Mouse (Mus musculus) midbrain, embryonic 14.5 days (tissue): ENCODE results near the gene Gm7075. TPM values are rescaled to one million over a fixed set of nuclear protein-coding genes. Genes with fewer than 3 reads are reported as not detected.
"Not testable (repeated sequence)": the region's sequence is repeated elsewhere in the genome, so short reads cannot be mapped to it uniquely, and the experiment has no call there.

Experiments used
- ATAC-seq: fragments of 200-750 bp; cut with Nextera tagmentation; 2 replicates; pipeline ENCODE4 v1.8.0; 2017; ENCODE audit warnings: moderate number of reproducible peaks, moderate library complexity; ENCODE audit not compliant: low FRiP score, low TSS enrichment
- DNase-seq: peaks from one replicate; pipeline ENCODE4 v3.0.0-alpha.2; 2015
- H3K27ac ChIP-seq: fragments of 300-500 bp; sonication (generic); replicated peaks from 2 replicates; pipeline ENCODE4 v1.5.1; 2014; ENCODE audit warnings: mild to moderate bottlenecking, low read depth, low read length, moderate library complexity
- H3K27me3 ChIP-seq: fragments of 300-500 bp; sonication (generic); 2 replicates; pipeline ENCODE4 v1.6.1; 2014; ENCODE audit warnings: low read length, control low read depth, mixed read lengths; ENCODE audit not compliant: control insufficient read depth, insufficient read depth
- H3K36me3 ChIP-seq: fragments of 300-500 bp; sonication (generic); 2 replicates; pipeline ENCODE4 v1.6.1; 2014; ENCODE audit warnings: low read length, control low read depth; ENCODE audit not compliant: control insufficient read depth, insufficient read depth
- H3K4me1 ChIP-seq: fragments of 300-500 bp; sonication (generic); 2 replicates; pipeline ENCODE4 v1.6.1; 2014; ENCODE audit warnings: mild to moderate bottlenecking, antibody characterized with exemption, low read length, control low read depth; ENCODE audit not compliant: control insufficient read depth, insufficient read depth
- H3K4me2 ChIP-seq: fragments of 300-500 bp; sonication (generic); 2 replicates; pipeline ENCODE4 v1.6.1; 2014; ENCODE audit warnings: mild to moderate bottlenecking, low read length, moderate library complexity
- H3K4me3 ChIP-seq: fragments of 300-500 bp; sonication (generic); replicated peaks from 2 replicates; pipeline ENCODE4 v1.5.1; 2014; ENCODE audit warnings: low read depth, low read length
- H3K9ac ChIP-seq: fragments of 300-500 bp; sonication (generic); replicated peaks from 2 replicates; pipeline ENCODE4 v1.6.1; 2014; ENCODE audit warnings: mild to moderate bottlenecking, low read length, moderate library complexity
- H3K9me3 ChIP-seq: fragments of 300-500 bp; sonication (generic); 2 replicates; pipeline ENCODE4 v1.6.1; 2016; ENCODE audit warnings: low read length, control low read depth, mixed read lengths; ENCODE audit not compliant: control insufficient read depth
- WGBS: fragments of 180-500 bp; shearing (Covaris S2); extraction: QIAGEN DNeasy Blood & Tissue Kit; methylation state at CpG from one replicate; pipeline ENCODE4 v1.1.7; 2014; 5-methylcytosine and 5-hydroxymethylcytosine counted together
- polyA plus RNA-seq: library from polyadenylated mRNA; unstranded; fragments of >200 nt; fragmentation: Nextera tagmentation; extraction: Ambion mirVana; gene quantifications from 2 replicates; pipeline ENCODE4 v1.2.1, GENCODE M21; 2014

Gm7075 gene
- not detected in 2 replicates for polyA plus RNA-seq

- no peaks in the 10 kb centered on the region for H3K4me1 ChIP-seq
- H3K4me3 ChIP-seq: no peak within 1 kb of the TSS
- no peaks in the 10 kb centered on the region for H3K36me3 ChIP-seq
- no peak within 1 kb of the TSS for H3K9ac ChIP-seq
- H3K27ac ChIP-seq: no peak within 1 kb of the TSS
- H3K9me3 ChIP-seq: no peaks in the 10 kb centered on the region
- 92% methylated on average over 18 of the region's 18 CpGs for WGBS
- no peak for ATAC-seq
- no peaks in the 10 kb centered on the region for H3K27me3 ChIP-seq
- DNase-seq: peak; percentile 19
- H3K4me2 ChIP-seq: no peak within 1 kb of the TSS
Measured at GRCm38 (mm10) chr10:63421739-63422735, at the start of gene Gm7075. Gene Gm7075, minus strand, starts transcription at chr10:63421789.

- no peaks in the 10 kb centered on the region for H3K4me1 ChIP-seq
- no peaks in the 10 kb centered on the region for H3K9me3 ChIP-seq
- no peak for ATAC-seq
- 58% methylated on average over 5 of the region's 5 CpGs for WGBS
- no peak overlapping the region for H3K4me2 ChIP-seq
- no peaks in the 10 kb centered on the region for H3K27me3 ChIP-seq
- H3K4me3 ChIP-seq: no peak overlapping the region
- H3K27ac ChIP-seq: no peak overlapping the region
- DNase-seq: no peak
- no peaks in the 10 kb centered on the region for H3K36me3 ChIP-seq
- no peak overlapping the region for H3K9ac ChIP-seq
Measured at GRCm38 (mm10) chr10:63460935-63461334, 39.3 kb upstream of the Gm7075 start.

GRCm38 (mm10) chr10:63457292-63458128 is 35.9 kb upstream of the Gm7075 start:
- no peaks in the 10 kb centered on the region for H3K27me3 ChIP-seq
- no peak for ATAC-seq
- no peak overlapping the region for H3K4me3 ChIP-seq
- no peak overlapping the region for H3K27ac ChIP-seq
- H3K9ac ChIP-seq: no peak overlapping the region
- WGBS: 88% methylated on average over 17 of the region's 17 CpGs
- no peak overlapping the region for H3K4me2 ChIP-seq
- no peaks in the 10 kb centered on the region for H3K9me3 ChIP-seq
- no peaks in the 10 kb centered on the region for H3K36me3 ChIP-seq
- H3K4me1 ChIP-seq: no peaks in the 10 kb centered on the region
- no peak for DNase-seq

GRCm38 (mm10) chr10:63455110-63455878 is 33.7 kb upstream of the Gm7075 start:
- Histone ChIP-seq H3K9me3 (no peaks in the 10 kb centered on the region), H3K27ac (0 out of 2 replicates have a peak overlapping the region, but pooled peaks have one; percentile 20), H3K4me3 (no peak overlapping the region), H3K4me1 (no peaks in the 10 kb centered on the region), H3K27me3 (no peaks in the 10 kb centered on the region), H3K36me3 (no peaks in the 10 kb centered on the region), H3K9ac (no peak overlapping the region), H3K4me2 (no peak overlapping the region)
- peak; percentile 72 for DNase-seq
- ATAC-seq: peak; percentile 57
- WGBS: 31% methylated on average over 8 of the region's 8 CpGs

- Histone ChIP-seq H3K4me1 (no peaks in the 10 kb centered on the region), H3K27ac (no peak overlapping the region), H3K9ac (no peak overlapping the region), H3K4me3 (no peak overlapping the region), H3K27me3 (no peaks in the 10 kb centered on the region), H3K9me3 (no peaks in the 10 kb centered on the region), H3K36me3 (no peaks in the 10 kb centered on the region), H3K4me2 (no peak overlapping the region)
- ATAC-seq (no peak), DNase-seq (no peak)
- WGBS: 92% methylated on average over 4 of the region's 4 CpGs
Measured at GRCm38 (mm10) chr10:63453926-63454325, 32.3 kb upstream of the Gm7075 start.

GRCm38 (mm10) chr10:63444602-63445387 is 23.2 kb upstream of the Gm7075 start:
- not testable (repeated sequence) for H3K9ac ChIP-seq, ATAC-seq, H3K4me1 ChIP-seq, H3K27ac ChIP-seq, DNase-seq, H3K9me3 ChIP-seq, H3K27me3 ChIP-seq, H3K36me3 ChIP-seq, H3K4me2 ChIP-seq, H3K4me3 ChIP-seq
- 90% methylated on average over 13 of the region's 13 CpGs for WGBS

- ATAC-seq (no peak), DNase-seq (no peak)
- 74% methylated on average over 7 of the region's 7 CpGs for WGBS
- no peaks in the 10 kb centered on the region for H3K4me1 ChIP-seq
- no peak overlapping the region for H3K9ac ChIP-seq
- H3K27ac ChIP-seq: no peak overlapping the region
- no peaks in the 10 kb centered on the region for H3K9me3 ChIP-seq
- H3K4me2 ChIP-seq: no peak overlapping the region
- no peaks in the 10 kb centered on the region for H3K36me3 ChIP-seq
- H3K4me3 ChIP-seq: no peak overlapping the region
- H3K27me3 ChIP-seq: no peaks in the 10 kb centered on the region
Measured at GRCm38 (mm10) chr10:63439694-63440228, 18.2 kb upstream of the Gm7075 start.
